15 mouse cellular contexts compared by ENCODE assay signal in genomic region chr12:36326101-36326521, GRCm38 (mm10). TPM values are rescaled to one million over a fixed set of nuclear protein-coding genes. Genes with fewer than 3 reads are reported as not detected.
"Had no signal": no experiment of that assay in that cellular context is flagged by ENCODE, and none has a peak within 500 bp of the region (broad histone marks: within the 10 kb centered on the region; RNA-seq: fewer than 3 reads in every experiment).

No protein-coding gene starts in this region.

- H3K9me3 ChIP-seq: limb, embryonic 15.5 days; liver, embryonic 13.5 days; midbrain, embryonic 12.5 days; neural tube, embryonic 15.5 days had no signal

- H3K9ac ChIP-seq: limb, embryonic 15.5 days; liver, embryonic 13.5 days; midbrain, embryonic 12.5 days; neural tube, embryonic 15.5 days had no signal

- H3K36me3 ChIP-seq: limb, embryonic 15.5 days; liver, embryonic 13.5 days; midbrain, embryonic 12.5 days; neural tube, embryonic 15.5 days had no signal

- H3K4me2 ChIP-seq: limb, embryonic 15.5 days; liver, embryonic 13.5 days; midbrain, embryonic 12.5 days; neural tube, embryonic 15.5 days had no signal

- H3K4me1 ChIP-seq: limb, embryonic 15.5 days; liver, embryonic 13.5 days; megakaryocyte, embryonic 14.5 days; midbrain, embryonic 12.5 days; neural tube, embryonic 15.5 days had no signal

- H3K27me3 ChIP-seq: limb, embryonic 15.5 days; liver, embryonic 13.5 days; megakaryocyte, embryonic 14.5 days; midbrain, embryonic 12.5 days; neural tube, embryonic 15.5 days had no signal

- H3K27ac ChIP-seq: kidney, postnatal 0 days; limb, embryonic 15.5 days; liver, embryonic 13.5 days; midbrain, embryonic 12.5 days; neural tube, embryonic 15.5 days; stomach, postnatal 0 days had no signal

- H3K4me3 ChIP-seq: limb, embryonic 15.5 days; liver, embryonic 13.5 days; megakaryocyte, embryonic 14.5 days; midbrain, embryonic 12.5 days; myocyte; neural tube, embryonic 15.5 days had no signal

- DNase-seq: kidney, adult 9 months; kidney, postnatal 36 days; layer of hippocampus, adult 9-11 months; layer of hippocampus, postnatal 36 days; liver, embryonic 13.5 days; lung, adult 18-20 months; retina, postnatal 1 day had no signal

- ATAC-seq: intestine, postnatal 0 days had no signal

RNA-seq across cellular contexts. Expression of gene Sostdc1, which starts 12.2 kb away (rescaled TPM):
- polyA plus RNA-seq: myocyte had no signal
